Mouse (Mus musculus): Measurements from ENCODE around the gene Actn1. TPM values are rescaled to one million over a fixed set of nuclear protein-coding genes. Genes with fewer than 3 reads are reported as not detected.

Gene Actn1
- polyA plus RNA-seq, 1 experiment, result 0.54 TPM

- Histone ChIP-seq H3K36me3 (ENCODE audit: control insufficient read depth) (no peaks in the 10 kb centered on the region), H3K27me3 (ENCODE audit: control insufficient read depth) (no peaks in the 10 kb centered on the region), H3K9me3 (ENCODE audit: control insufficient read depth, low read length) (no peaks in the 10 kb centered on the region), H3K4me3 (replicated peaks) (no peak overlapping the region), H3K4me1 (ENCODE audit: control insufficient read depth) (no peaks in the 10 kb centered on the region)
- TF ChIP-seq TAL1 (IDR thresholded peaks at IDR 0.05; ENCODE audit: low read length), result no peak
- no peak for TF ChIP-seq GATA1 (IDR thresholded peaks at IDR 0.05; ENCODE audit: low read length)
Measured at GRCm38 (mm10) chr12:80162448-80162847, 97.7 kb downstream of the Actn1 start.

- Histone ChIP-seq H3K4me3 (replicated peaks) (no peak overlapping the region), H3K4me1 (ENCODE audit: control insufficient read depth) (no peaks in the 10 kb centered on the region)
- TF ChIP-seq TAL1 (IDR thresholded peaks at IDR 0.05; ENCODE audit: low read length), result no peak
- no peak for TF ChIP-seq GATA1 (IDR thresholded peaks at IDR 0.05; ENCODE audit: low read length)
Measured at GRCm38 (mm10) chr12:80157675-80158074, 102.5 kb downstream of the Actn1 start.

GRCm38 (mm10) chr12:80153687-80154326 lies 106.4 kb downstream of the Actn1 start:
- Histone ChIP-seq H3K27me3 (ENCODE audit: control insufficient read depth) (no peaks in the 10 kb centered on the region), H3K4me3 (replicated peaks) (no peak overlapping the region), H3K9me3 (ENCODE audit: control insufficient read depth, low read length) (peaks cover 9% of the 10 kb centered on the region), H3K36me3 (ENCODE audit: control insufficient read depth) (no peaks in the 10 kb centered on the region), H3K4me1 (ENCODE audit: control insufficient read depth) (peaks cover 3% of the 10 kb centered on the region)
- TF ChIP-seq TAL1 (IDR thresholded peaks at IDR 0.05; ENCODE audit: low read length) (no peak), GATA1 (IDR thresholded peaks at IDR 0.05; ENCODE audit: low read length) (no peak)

More at GRCm38 (mm10) chr12:80157675-80158074, 102.5 kb downstream of the Actn1 start:
- no peaks in the 10 kb centered on the region for H3K27me3 ChIP-seq (ENCODE audit: control insufficient read depth)
- H3K36me3 ChIP-seq (ENCODE audit: control insufficient read depth), result no peaks in the 10 kb centered on the region
- H3K9me3 ChIP-seq (ENCODE audit: control insufficient read depth, low read length), result peaks cover 3% of the 10 kb centered on the region

- H3K4me3 ChIP-seq (replicated peaks), result no peak overlapping the region
- H3K36me3 ChIP-seq (ENCODE audit: control insufficient read depth), result no peaks in the 10 kb centered on the region
- H3K9me3 ChIP-seq (ENCODE audit: control insufficient read depth, low read length), result peaks cover 9% of the 10 kb centered on the region
- H3K27me3 ChIP-seq (ENCODE audit: control insufficient read depth), result no peaks in the 10 kb centered on the region
- TF ChIP-seq TAL1 (IDR thresholded peaks at IDR 0.05; ENCODE audit: low read length), result no peak
- no peak for TF ChIP-seq GATA1 (IDR thresholded peaks at IDR 0.05; ENCODE audit: low read length)
- H3K4me1 ChIP-seq (ENCODE audit: control insufficient read depth), result peaks cover 3% of the 10 kb centered on the region
Measured at GRCm38 (mm10) chr12:80153078-80153477, 107.1 kb downstream of the Actn1 start.

GRCm38 (mm10) chr12:80151821-80152220 lies 108.3 kb downstream of the Actn1 start:
- Histone ChIP-seq H3K4me3 (replicated peaks) (no peak overlapping the region), H3K9me3 (ENCODE audit: control insufficient read depth, low read length) (peaks cover 9% of the 10 kb centered on the region), H3K27me3 (ENCODE audit: control insufficient read depth) (no peaks in the 10 kb centered on the region), H3K4me1 (ENCODE audit: control insufficient read depth) (peaks cover 5% of the 10 kb centered on the region), H3K36me3 (ENCODE audit: control insufficient read depth) (no peaks in the 10 kb centered on the region)
- TF ChIP-seq TAL1 (IDR thresholded peaks at IDR 0.05; ENCODE audit: low read length) (no peak), GATA1 (IDR thresholded peaks at IDR 0.05; ENCODE audit: low read length) (no peak)

- H3K27me3 ChIP-seq (ENCODE audit: control insufficient read depth), result no peaks in the 10 kb centered on the region
- TF ChIP-seq GATA1 (IDR thresholded peaks at IDR 0.05; ENCODE audit: low read length), result no peak
- TF ChIP-seq TAL1 (IDR thresholded peaks at IDR 0.05; ENCODE audit: low read length), result no peak
- peaks cover 9% of the 10 kb centered on the region for H3K4me1 ChIP-seq (ENCODE audit: control insufficient read depth)
- H3K4me3 ChIP-seq (replicated peaks), result peak overlapping the region; percentile 36
- no peaks in the 10 kb centered on the region for H3K36me3 ChIP-seq (ENCODE audit: control insufficient read depth)
- H3K9me3 ChIP-seq (ENCODE audit: control insufficient read depth, low read length), result peaks cover 9% of the 10 kb centered on the region
Measured at GRCm38 (mm10) chr12:80150624-80151023, 109.5 kb downstream of the Actn1 start.

GRCm38 (mm10) chr12:80147563-80148214 lies 112.5 kb downstream of the Actn1 start:
- H3K27me3 ChIP-seq (ENCODE audit: control insufficient read depth), result no peaks in the 10 kb centered on the region
- TF ChIP-seq GATA1 (IDR thresholded peaks at IDR 0.05; ENCODE audit: low read length), result no peak
- TF ChIP-seq TAL1 (IDR thresholded peaks at IDR 0.05; ENCODE audit: low read length), result no peak
- H3K4me1 ChIP-seq (ENCODE audit: control insufficient read depth), result peaks cover 9% of the 10 kb centered on the region
- H3K36me3 ChIP-seq (ENCODE audit: control insufficient read depth), result no peaks in the 10 kb centered on the region
- no peak overlapping the region for H3K4me3 ChIP-seq (replicated peaks)
- peaks cover 6% of the 10 kb centered on the region for H3K9me3 ChIP-seq (ENCODE audit: control insufficient read depth, low read length)

GRCm38 (mm10) chr12:80146227-80147223 lies 113.6 kb downstream of the Actn1 start:
- Histone ChIP-seq H3K36me3 (ENCODE audit: control insufficient read depth) (no peaks in the 10 kb centered on the region), H3K4me3 (replicated peaks) (no peak overlapping the region), H3K27me3 (ENCODE audit: control insufficient read depth) (no peaks in the 10 kb centered on the region), H3K9me3 (ENCODE audit: control insufficient read depth, low read length) (no peaks in the 10 kb centered on the region), H3K4me1 (ENCODE audit: control insufficient read depth) (peaks cover 9% of the 10 kb centered on the region)
- TF ChIP-seq GATA1 (IDR thresholded peaks at IDR 0.05; ENCODE audit: low read length), result no peak

- H3K4me3 ChIP-seq (replicated peaks), result no peak overlapping the region
- TF ChIP-seq TAL1 (IDR thresholded peaks at IDR 0.05; ENCODE audit: low read length) (no peak), GATA1 (IDR thresholded peaks at IDR 0.05; ENCODE audit: low read length) (no peak)
- H3K36me3 ChIP-seq (ENCODE audit: control insufficient read depth), result no peaks in the 10 kb centered on the region
- no peaks in the 10 kb centered on the region for H3K9me3 ChIP-seq (ENCODE audit: control insufficient read depth, low read length)
- H3K4me1 ChIP-seq (ENCODE audit: control insufficient read depth), result peaks cover 13% of the 10 kb centered on the region
- no peaks in the 10 kb centered on the region for H3K27me3 ChIP-seq (ENCODE audit: control insufficient read depth)
Measured at GRCm38 (mm10) chr12:80145365-80145764, 114.8 kb downstream of the Actn1 start.

Measured in erythroblast, embryonic 14.5 days (primary cell).